Mouse (Mus musculus): ENCODE measurements at regions not wholly inside any gene's neighbourhood (a gene's known extent, or its start where the extent isn't known, plus 50 kb on each side); places are given as distances from the start of the nearest gene placed in this dataset.

DNA sequence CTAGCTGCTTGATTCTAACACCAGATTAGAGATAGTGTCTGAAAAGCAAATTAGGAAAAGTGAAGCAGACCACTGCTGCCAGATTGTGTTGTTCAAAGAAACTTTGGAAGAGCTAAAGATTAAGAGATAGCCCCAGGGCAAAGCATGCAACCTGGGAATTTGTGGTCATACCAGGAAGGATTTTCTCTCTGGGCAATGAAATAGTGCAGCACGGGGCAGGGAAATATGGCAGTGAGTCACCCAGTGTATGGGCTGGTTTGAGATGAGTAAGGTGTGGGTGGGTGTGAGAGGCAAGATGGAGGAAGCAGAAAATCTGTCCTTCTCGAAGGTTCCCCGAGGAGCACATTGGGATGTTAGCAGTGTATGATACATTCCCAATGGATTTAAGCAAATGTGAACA is 155.9 kb upstream of the Cdkn2b start:
- TF ChIP-seq CTCF (IDR thresholded peaks at IDR 0.05; ENCODE audit: low read depth, low read length) (no peak), POLR2A (IDR thresholded peaks at IDR 0.05; ENCODE audit: extremely low read depth, insufficient read depth, low read length) (no peak)

All from liver, adult 2 months (tissue).